Mouse (Mus musculus) brain, embryonic 14.5 days (tissue): Measurements from ENCODE around the gene Ifi27l2a.

ENCODE experiments used
- CTCF ChIP-seq: fragments of 200-500 bp; IDR thresholded peaks from 2 replicates; pipeline ENCODE4 v1.5.1; 2012; ENCODE audit warnings: inconsistent platforms, mild to moderate bottlenecking, moderate library complexity, borderline replicate concordance; ENCODE audit not compliant: insufficient read depth, insufficient read length; ENCODE audit errors: extremely low read depth
- POLR2A ChIP-seq: fragments of 200-500 bp; IDR thresholded peaks from 2 replicates; pipeline ENCODE4 v1.6.1; 2012; ENCODE audit warnings: mild to moderate bottlenecking, inconsistent platforms, borderline replicate concordance; ENCODE audit not compliant: poor library complexity, insufficient read depth, insufficient read length, severe bottlenecking; ENCODE audit errors: extremely low read depth

DNA sequence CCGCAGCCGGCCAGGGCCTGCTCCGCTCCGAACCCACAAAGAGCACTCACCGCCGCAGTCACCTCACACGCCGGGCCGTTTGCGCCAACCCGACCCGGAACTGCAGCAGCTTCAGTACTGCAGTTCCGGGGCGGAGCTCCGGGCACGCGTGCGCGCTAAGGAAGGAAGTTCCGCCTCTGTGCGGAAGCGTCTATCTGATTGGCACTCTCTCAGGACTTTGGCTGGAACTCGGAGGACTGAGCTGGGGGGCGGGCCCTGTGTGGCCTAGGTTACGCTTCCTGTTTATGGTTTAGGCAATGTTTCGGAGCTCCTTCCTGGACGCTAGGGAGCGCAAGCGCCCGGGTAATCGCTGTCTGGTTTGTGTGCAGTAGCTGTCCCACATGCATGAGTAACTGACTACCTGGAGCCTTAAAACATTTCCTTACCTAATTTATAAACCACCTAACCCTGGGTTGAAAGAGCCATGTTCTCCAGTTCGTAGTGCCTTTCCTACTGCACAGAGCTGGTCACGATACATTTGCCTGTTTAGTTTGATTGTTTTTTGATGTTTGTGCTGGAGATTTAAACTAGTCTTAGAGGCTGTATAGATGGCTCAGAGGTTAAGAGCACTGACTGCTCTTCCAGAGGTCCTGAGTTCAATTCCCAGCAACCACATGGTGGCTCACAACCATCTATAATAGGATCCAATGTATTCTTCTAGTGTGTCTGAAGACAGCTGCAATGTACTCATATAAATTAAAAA is 17.6 kb downstream of the Ifi27l2a start, which contains the start of gene Ddx24:
- TF ChIP-seq POLR2A (peak; percentile 68; the same call in 1 of the 2 replicates), CTCF (peak; percentile 89)
